Mouse (Mus musculus) c-Kit-negative CD71-positive TER-119-positive erythroid progenitor cells, embryonic 14.5 days (primary cell): ENCODE results near the gene Iqcj.

ENCODE experiments used
- DNase-seq: peaks from one replicate; pipeline ENCODE4 v3.0.0-alpha.2; 2013; ENCODE audit warnings: low read depth, low spot score

The Iqcj gene

GRCm38 (mm10) chr3:67954459-67955065, 62.5 kb downstream of the Iqcj start:
- no peak for DNase-seq

DNA sequence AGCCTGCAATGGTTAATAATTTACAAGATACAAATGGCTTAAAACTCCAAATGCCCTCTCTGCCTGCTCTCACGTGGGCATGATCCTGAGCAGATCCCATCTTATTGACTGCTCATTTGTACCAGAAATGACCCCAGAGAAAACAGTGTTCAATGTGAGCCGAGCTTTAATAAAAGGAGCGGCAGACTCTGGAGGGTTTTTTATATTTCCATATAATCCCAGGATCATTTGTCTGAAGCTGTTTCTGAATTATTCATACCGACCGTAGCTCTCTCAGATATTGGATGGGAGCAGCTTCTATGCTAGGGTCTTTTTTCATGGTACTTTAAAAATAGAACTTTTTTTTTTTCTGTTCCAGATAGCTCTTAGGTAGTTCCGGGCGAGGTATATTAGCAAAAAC, 67.7 kb downstream of the Iqcj start:
- no peak for DNase-seq

- no peak for DNase-seq
Observed at GRCm38 (mm10) chr3:67960133-67960532, 68.1 kb downstream of the Iqcj start.

GRCm38 (mm10) chr3:67960727-67961126, 68.7 kb downstream of the Iqcj start:
- DNase-seq: no peak

DNA sequence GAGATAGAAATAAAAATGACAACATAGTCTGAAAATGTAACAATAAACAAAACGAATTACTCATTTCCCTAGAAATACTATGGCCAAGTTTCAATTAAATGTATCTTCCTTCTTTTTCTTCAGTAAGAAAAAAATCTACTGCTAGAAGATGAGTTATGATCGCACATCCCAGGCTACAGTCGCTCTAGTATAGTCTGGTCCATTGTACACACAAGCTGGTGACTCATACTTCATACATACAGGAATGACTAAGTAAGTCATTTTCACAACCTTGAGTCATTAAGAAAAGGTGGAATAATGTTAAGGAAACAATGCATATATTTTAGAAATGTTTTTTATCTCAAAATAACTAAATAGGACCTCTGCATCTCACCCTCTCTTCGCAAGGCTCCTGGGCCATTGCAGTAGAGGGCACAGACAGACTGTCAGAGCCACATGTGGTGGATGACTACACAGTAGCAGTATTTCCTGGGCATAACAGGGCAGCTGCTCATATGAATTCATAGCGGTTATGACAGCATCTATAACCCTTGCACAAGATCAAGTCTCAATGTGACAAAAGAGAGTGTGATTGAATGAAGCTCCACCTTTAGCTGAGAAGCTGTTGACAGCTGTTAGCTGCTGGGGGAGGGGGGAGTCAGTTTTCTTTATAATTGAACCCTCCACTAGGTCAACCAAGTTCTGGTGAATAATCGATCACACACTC, 70.1 kb downstream of the Iqcj start:
- DNase-seq: no peak

DNA sequence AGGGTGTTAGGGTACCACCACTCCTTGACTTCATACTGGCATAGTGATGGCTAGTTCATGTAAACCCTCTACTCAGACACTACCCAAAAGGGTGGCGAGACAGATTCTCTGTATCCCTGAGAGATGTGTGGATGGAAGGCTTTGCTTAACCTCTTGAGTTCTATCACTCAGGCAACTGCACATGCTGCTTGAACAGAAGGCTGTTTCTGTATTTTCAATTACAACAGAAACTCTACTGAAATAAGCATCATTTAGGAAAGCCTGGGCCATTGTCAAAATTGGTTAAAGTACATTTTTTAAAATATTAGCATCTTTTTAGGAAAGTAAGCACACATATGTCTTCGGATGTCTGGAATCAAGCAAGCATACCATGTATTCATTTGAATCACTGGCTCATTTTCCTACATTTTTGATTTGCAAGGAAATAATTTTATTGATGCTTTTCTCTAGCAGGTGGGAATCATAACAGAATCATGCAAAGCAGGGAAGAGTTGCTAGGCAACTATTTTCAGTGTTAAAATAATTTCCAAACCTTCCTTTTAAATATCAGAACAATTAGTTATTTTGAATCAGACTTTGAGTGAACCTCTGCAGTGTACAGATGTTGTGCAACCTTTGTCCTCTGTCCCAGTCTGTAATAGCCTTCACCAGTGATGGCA, 82.4 kb downstream of the Iqcj start:
- no peak for DNase-seq

- DNase-seq: no peak
Observed at GRCm38 (mm10) chr3:67980006-67980405, 88.0 kb downstream of the Iqcj start.

- no peak for DNase-seq
Observed at GRCm38 (mm10) chr3:67983329-67983728, 91.3 kb downstream of the Iqcj start.

- DNase-seq: no peak
Observed at GRCm38 (mm10) chr3:68002415-68002814, 110.4 kb downstream of the Iqcj start.

DNA sequence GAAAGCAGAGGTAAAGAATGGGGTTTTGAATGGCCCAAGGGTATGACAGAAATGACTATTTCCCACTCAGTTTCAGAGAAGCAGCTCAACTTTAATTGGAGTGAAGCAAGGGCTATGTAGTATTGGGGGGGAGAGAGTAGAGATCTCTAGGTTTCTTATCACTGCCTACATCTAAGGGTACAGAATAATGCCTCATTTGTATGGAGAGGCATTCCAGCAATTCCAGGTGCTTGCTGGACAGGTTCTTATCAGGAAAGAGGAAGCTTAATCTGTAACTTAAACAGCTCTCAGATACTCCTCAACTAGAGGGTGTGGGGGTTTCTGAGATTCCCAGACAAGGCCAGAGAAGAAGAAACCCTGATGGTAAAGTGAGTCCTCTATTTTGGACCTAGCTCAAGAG, 120.3 kb downstream of the Iqcj start:
- DNase-seq: no peak

DNA sequence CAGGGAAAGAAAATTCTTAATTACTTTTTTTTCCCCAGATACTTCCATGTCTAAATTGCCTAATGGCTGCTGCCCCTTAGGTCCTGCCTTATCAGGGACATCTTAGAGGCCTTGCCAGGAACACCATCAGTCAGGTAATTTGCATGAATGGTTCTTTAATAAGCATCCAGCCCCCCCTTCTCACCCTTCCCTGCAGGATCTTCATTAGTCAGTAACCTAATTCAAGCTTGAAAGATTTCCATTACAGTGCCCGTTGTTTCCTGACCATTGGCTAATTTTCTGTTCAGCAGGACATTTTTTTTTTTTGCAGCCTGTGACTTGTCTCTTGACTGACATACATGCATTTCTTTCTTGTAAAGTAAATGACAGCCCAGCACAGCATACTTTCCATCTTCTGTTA, 123.8 kb downstream of the Iqcj start:
- no peak for DNase-seq

- no peak for DNase-seq
Observed at GRCm38 (mm10) chr3:68019401-68019800, 127.4 kb downstream of the Iqcj start.

DNA sequence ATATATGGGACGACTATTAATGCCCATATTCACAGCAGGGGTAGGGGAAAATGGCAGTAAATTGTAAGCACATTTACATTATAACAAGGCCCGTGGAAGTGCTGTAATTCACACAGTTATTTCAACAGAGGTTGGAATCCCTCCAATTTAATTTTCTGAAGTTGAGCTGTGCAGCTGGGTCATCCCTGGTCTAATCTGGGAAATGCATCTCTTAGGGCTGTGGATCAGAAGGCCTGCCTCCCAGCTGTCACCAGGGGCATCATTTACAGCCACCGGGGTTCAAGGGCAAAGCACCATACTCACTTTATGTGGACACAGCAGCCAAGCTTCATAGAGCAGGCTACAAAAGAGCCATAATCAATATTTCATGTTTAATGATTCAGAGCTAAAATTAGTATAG, 144.1 kb downstream of the Iqcj start:
- no peak for DNase-seq

DNA sequence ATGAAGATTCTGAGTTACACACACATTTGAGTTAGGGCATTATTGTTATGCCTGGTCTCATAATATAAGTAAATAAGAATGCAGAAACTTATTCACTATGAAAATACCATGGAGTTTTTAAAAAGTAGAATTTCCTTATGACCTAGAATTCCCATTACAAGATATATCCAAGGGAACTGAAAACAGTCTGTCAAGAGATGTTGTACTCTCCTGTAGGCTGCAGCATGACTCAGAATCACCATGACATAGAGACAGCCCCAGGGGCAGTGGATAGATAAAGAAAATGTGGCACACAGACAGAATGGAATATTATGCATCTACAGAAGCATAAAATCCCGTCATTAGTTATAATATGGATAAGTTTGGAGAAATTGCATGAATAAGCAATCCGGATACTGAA, 150.9 kb downstream of the Iqcj start:
- DNase-seq: no peak

GRCm38 (mm10) chr3:68045475-68046416, 153.7 kb downstream of the Iqcj start:
- DNase-seq: no peak

- DNase-seq: no peak
Observed at GRCm38 (mm10) chr3:68053538-68053937, 161.5 kb downstream of the Iqcj start.

DNA sequence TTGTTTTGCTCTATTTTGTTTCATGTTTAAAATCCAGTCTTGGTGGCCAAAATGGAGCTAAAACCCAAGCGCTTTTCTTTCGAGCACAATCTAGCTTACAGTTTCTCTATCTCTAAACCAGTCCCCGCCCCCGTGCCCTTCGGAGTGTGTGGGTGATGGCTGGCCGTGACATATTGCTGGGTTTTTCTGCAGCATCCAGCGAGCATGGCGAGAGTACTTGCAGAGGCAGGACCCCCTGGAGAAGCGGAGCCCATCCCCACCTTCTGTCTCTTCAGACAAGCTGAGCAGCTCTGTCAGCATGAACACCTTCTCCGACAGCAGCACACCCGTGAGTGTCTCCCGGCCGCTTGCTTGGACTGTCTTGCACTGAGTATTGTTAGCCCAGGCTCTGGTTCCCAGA, 163.1 kb downstream of the Iqcj start:
- no peak for DNase-seq

DNA sequence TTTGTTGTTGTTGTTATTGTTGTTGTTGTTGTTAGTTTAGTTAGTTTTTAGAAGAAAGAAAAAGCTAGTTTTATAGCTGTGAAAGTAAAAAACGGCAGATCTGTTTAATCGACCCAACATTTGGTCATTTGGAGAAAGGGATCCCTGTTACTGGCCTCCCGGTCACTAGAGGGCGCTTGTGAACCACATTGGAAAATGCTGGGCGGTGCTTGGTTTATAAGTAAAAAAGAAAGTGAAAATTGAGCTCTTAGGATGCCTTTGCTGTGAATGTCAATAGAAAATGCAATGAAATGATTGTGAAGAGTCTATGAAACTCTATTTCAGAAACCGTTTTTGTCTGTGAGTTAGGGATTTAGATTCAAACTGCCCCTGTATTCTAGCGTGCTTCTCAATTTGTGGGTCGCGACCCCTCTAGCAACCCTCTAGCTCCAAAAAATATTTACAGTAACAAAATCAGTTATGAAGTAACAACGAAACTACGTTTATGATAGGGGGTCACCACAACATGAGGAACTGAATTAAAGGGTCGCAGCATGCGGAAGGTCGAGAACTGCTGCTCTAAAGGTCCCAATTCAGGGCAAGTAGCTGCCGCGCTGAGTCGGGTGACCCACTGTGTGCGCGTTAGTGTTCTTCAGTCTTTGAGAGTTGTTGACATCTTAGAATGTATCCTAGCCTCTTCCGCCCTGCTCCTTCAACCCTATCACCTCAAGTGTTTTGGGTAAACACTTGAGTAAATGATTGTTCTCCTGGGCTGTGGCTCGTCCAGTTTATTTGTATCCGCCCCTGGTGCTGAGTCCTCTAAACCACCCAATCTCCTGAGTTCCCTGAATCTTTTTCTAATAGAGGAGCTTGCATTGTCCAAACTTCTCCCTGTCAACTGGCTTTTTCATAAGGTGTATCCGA, 164.6 kb downstream of the Iqcj start:
- DNase-seq: peak; percentile 5

- no peak for DNase-seq
Observed at GRCm38 (mm10) chr3:68059162-68059800, 167.3 kb downstream of the Iqcj start.

DNA sequence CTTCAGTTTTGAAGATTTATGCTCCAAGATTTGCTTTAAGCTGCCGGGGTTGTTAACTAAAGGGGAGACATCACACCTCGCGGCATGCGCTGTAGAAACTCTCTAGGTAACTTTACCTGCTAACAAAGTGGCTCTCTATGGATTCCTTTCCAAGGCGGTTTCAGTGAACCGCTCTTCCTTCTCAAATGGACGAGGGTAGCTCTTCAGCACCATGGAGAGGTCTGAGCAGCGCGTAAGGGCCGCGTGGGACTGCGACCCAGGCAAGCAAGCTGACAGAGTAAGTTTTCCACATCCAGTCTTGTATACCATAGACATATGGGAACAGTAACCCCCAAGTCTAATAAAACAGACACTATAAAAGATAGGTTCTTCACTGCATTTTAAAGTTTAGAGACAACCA, 172.7 kb downstream of the Iqcj start, which contains the start of gene Schip1:
TSS of gene Schip1 (plus strand) at position 72 of the 400 bp plus-strand sequence.
- no peak for DNase-seq
